Mouse (Mus musculus) lung, postnatal 14 days (tissue): ENCODE results near the gene Gm34653.
"Not testable (repeated sequence)": the region's sequence is repeated elsewhere in the genome, so short reads cannot be mapped to it uniquely, and the experiment has no call there.

ENCODE experiments used
- DNase-seq: peaks from one replicate; pipeline ENCODE4 v3.0.0; 2021

Gene Gm34653

GRCm38 (mm10) chr2:34825827-34826459 is 6.9 kb upstream of the Gm34653 start, which contains the start of gene Fbxw2:
Fbxw2 (minus strand) TSS chr2:34826311.
- peak; percentile 93 for DNase-seq

- no peak for DNase-seq
These were observed 6.2 kb upstream of the Gm34653 start for GRCm38 (mm10) chr2:34826460-34827231.

- DNase-seq = no peak
These were observed 5.2 kb upstream of the Gm34653 start for GRCm38 (mm10) chr2:34827591-34827990.

GRCm38 (mm10) chr2:34828026-34828425 is 4.8 kb upstream of the Gm34653 start:
- peak; percentile 4 for DNase-seq

GRCm38 (mm10) chr2:34830066-34830465 is 2.7 kb upstream of the Gm34653 start:
- not testable (repeated sequence) for DNase-seq

GRCm38 (mm10) chr2:34833624-34834023 is 817 bp downstream of the Gm34653 start:
- no peak for DNase-seq

- DNase-seq = no peak
These were observed 2.9 kb downstream of the Gm34653 start for GRCm38 (mm10) chr2:34835669-34836068.

GRCm38 (mm10) chr2:34840143-34840542 is 7.3 kb downstream of the Gm34653 start:
- not testable (repeated sequence) for DNase-seq

GRCm38 (mm10) chr2:34841706-34842105 is 8.9 kb downstream of the Gm34653 start:
- no peak for DNase-seq

- DNase-seq = peak; percentile 79
These were observed 10.6 kb downstream of the Gm34653 start for GRCm38 (mm10) chr2:34843211-34843939.

- DNase-seq = no peak
These were observed 14.9 kb downstream of the Gm34653 start for GRCm38 (mm10) chr2:34847702-34848101.

GRCm38 (mm10) chr2:34855265-34855664 is 22.5 kb downstream of the Gm34653 start:
- DNase-seq = no peak

- no peak for DNase-seq
These were observed 24.9 kb downstream of the Gm34653 start for GRCm38 (mm10) chr2:34857728-34858127.

- DNase-seq = no peak
These were observed 36.9 kb downstream of the Gm34653 start for GRCm38 (mm10) chr2:34869680-34870079.

- DNase-seq = peak; percentile 94
These were observed 38.0 kb downstream of the Gm34653 start for GRCm38 (mm10) chr2:34870520-34871474.

- DNase-seq = peak; percentile 44
These were observed 41.5 kb downstream of the Gm34653 start, which contains the start of gene Cutal for GRCm38 (mm10) chr2:34874271-34874670. Cutal (plus strand) TSS chr2:34874396.

GRCm38 (mm10) chr2:34874816-34875345 is 42.1 kb downstream of the Gm34653 start, which contains the start of gene Psmd5:
Psmd5 (minus strand) TSS chr2:34874968.
- no peak for DNase-seq

GRCm38 (mm10) chr2:34880054-34880453 is 47.2 kb downstream of the Gm34653 start:
- no peak for DNase-seq

- no peak for DNase-seq
These were observed 50.0 kb downstream of the Gm34653 start for GRCm38 (mm10) chr2:34882757-34883156.

GRCm38 (mm10) chr2:34883190-34883589 is 50.4 kb downstream of the Gm34653 start:
- no peak for DNase-seq

GRCm38 (mm10) chr2:34884186-34884585 is 51.4 kb downstream of the Gm34653 start:
- no peak for DNase-seq
